Mouse (Mus musculus) liver, embryonic 16.5 days (tissue): ENCODE data around the gene Lrmda. TPM values are rescaled to one million over a fixed set of nuclear protein-coding genes. Genes with fewer than 3 reads are reported as not detected.

Source experiments
- ATAC-seq: fragments of 200-750 bp; cut with Nextera tagmentation; 2 replicates; pipeline ENCODE4 v1.8.0; 2017; ENCODE audit warnings: low read depth, mild to moderate bottlenecking, moderate number of reproducible peaks, moderate library complexity
- H3K27ac ChIP-seq: fragments of 300-500 bp; sonication (generic); 2 replicates; pipeline ENCODE4 v1.5.1; 2014; ENCODE audit warnings: mild to moderate bottlenecking, low read length
- H3K27me3 ChIP-seq: fragments of 300-500 bp; sonication (generic); 2 replicates; pipeline ENCODE4 v1.6.1; 2014; ENCODE audit warnings: low read depth, low read length, mixed read lengths; ENCODE audit not compliant: control insufficient read depth, insufficient read depth
- H3K36me3 ChIP-seq: fragments of 300-500 bp; sonication (generic); 2 replicates; pipeline ENCODE4 v1.6.1; 2014; ENCODE audit warnings: mild to moderate bottlenecking; ENCODE audit not compliant: control insufficient read depth, insufficient read depth
- H3K4me1 ChIP-seq: fragments of 300-500 bp; sonication (generic); 2 replicates; pipeline ENCODE4 v1.6.1; 2014; ENCODE audit warnings: low read depth, low read length, mixed read lengths; ENCODE audit not compliant: control insufficient read depth
- H3K4me2 ChIP-seq: fragments of 300-500 bp; sonication (generic); 2 replicates; pipeline ENCODE4 v1.6.1; 2014; ENCODE audit warnings: low read depth, low read length, mixed read lengths
- H3K4me3 ChIP-seq: fragments of 300-500 bp; sonication (generic); 2 replicates; pipeline ENCODE4 v1.5.1; 2014; ENCODE audit warnings: low read depth, mild to moderate bottlenecking, low read length
- H3K9ac ChIP-seq: fragments of 300-500 bp; sonication (generic); 2 replicates; pipeline ENCODE4 v1.6.1; 2014; ENCODE audit warnings: low read depth, low read length
- H3K9me3 ChIP-seq: fragments of 300-500 bp; sonication (generic); replicated peaks from 2 replicates; pipeline ENCODE4 v1.6.1; 2016; ENCODE audit warnings: low read length; ENCODE audit not compliant: control insufficient read depth
- WGBS: fragments of 180-500 bp; shearing (Covaris S2); extraction: QIAGEN DNeasy Blood & Tissue Kit; methylation state at CpG from one replicate; pipeline ENCODE4 v1.1.7; 2014; ENCODE audit not compliant: insufficient replicate concordance; 5-methylcytosine and 5-hydroxymethylcytosine counted together
- polyA plus RNA-seq: library from polyadenylated mRNA; unstranded; fragments of >200 nt; fragmentation: Nextera tagmentation; extraction: Ambion mirVana; gene quantifications from 2 replicates; pipeline ENCODE4 v1.2.1, GENCODE M21; 2015

The Lrmda gene
- polyA plus RNA-seq, 1 experiment from 2014 or later: 0.46 TPM

- H3K9ac ChIP-seq: no peak overlapping the region
- no peaks in the 10 kb centered on the region for H3K27me3 ChIP-seq
- WGBS: 55% methylated on average over 6 of the region's 6 CpGs
- no peak overlapping the region for H3K4me3 ChIP-seq
- H3K27ac ChIP-seq: no peak overlapping the region
- H3K36me3 ChIP-seq: no peaks in the 10 kb centered on the region
- H3K9me3 ChIP-seq: no peaks in the 10 kb centered on the region
- no peak overlapping the region for H3K4me2 ChIP-seq
- ATAC-seq: no peak
- no peaks in the 10 kb centered on the region for H3K4me1 ChIP-seq
Measured at GRCm38 (mm10) chr14:23057228-23057976, 1037.9 kb downstream of the Lrmda start.

GRCm38 (mm10) chr14:23057987-23058386 is 1038.5 kb downstream of the Lrmda start:
- H3K36me3 ChIP-seq: no peaks in the 10 kb centered on the region
- ATAC-seq: no peak
- H3K9me3 ChIP-seq: no peaks in the 10 kb centered on the region
- 77% methylated on average over 2 of the region's 2 CpGs for WGBS
- H3K4me1 ChIP-seq: no peaks in the 10 kb centered on the region
- H3K4me3 ChIP-seq: no peak overlapping the region
- H3K9ac ChIP-seq: no peak overlapping the region
- H3K27ac ChIP-seq: no peak overlapping the region
- H3K4me2 ChIP-seq: no peak overlapping the region
- no peaks in the 10 kb centered on the region for H3K27me3 ChIP-seq

- ATAC-seq: no peak
Measured at GRCm38 (mm10) chr14:23078719-23079118, 1059.2 kb downstream of the Lrmda start.

GRCm38 (mm10) chr14:23084241-23084773 is 1064.8 kb downstream of the Lrmda start:
- Histone ChIP-seq H3K36me3 (no peaks in the 10 kb centered on the region), H3K4me2 (no peak overlapping the region), H3K27ac (no peak overlapping the region), H3K4me3 (no peak overlapping the region), H3K4me1 (no peaks in the 10 kb centered on the region), H3K9ac (no peak overlapping the region), H3K27me3 (no peaks in the 10 kb centered on the region), H3K9me3 (no peaks in the 10 kb centered on the region)
- WGBS: 52% methylated on average over 1 of the region's 1 CpGs
- no peak for ATAC-seq

More at GRCm38 (mm10) chr14:23078719-23079118, 1059.2 kb downstream of the Lrmda start:
- Histone ChIP-seq H3K4me1 (no peaks in the 10 kb centered on the region), H3K36me3 (no peaks in the 10 kb centered on the region), H3K27ac (no peak overlapping the region), H3K4me3 (no peak overlapping the region), H3K9ac (no peak overlapping the region), H3K9me3 (no peaks in the 10 kb centered on the region), H3K27me3 (no peaks in the 10 kb centered on the region), H3K4me2 (no peak overlapping the region)
- WGBS: 38% methylated on average over 1 of the region's 1 CpGs

- 28% methylated on average over 1 of the region's 1 CpGs for WGBS
- no peak overlapping the region for H3K4me3 ChIP-seq
- H3K9me3 ChIP-seq: no peaks in the 10 kb centered on the region
- ATAC-seq: no peak
- H3K27ac ChIP-seq: no peak overlapping the region
- no peaks in the 10 kb centered on the region for H3K36me3 ChIP-seq
- H3K9ac ChIP-seq: no peak overlapping the region
- no peaks in the 10 kb centered on the region for H3K4me1 ChIP-seq
- H3K4me2 ChIP-seq: no peak overlapping the region
- H3K27me3 ChIP-seq: no peaks in the 10 kb centered on the region
Measured at GRCm38 (mm10) chr14:23084797-23085196, 1065.3 kb downstream of the Lrmda start.

- ATAC-seq: no peak
- H3K27ac ChIP-seq: no peak overlapping the region
- no peak overlapping the region for H3K4me2 ChIP-seq
- H3K4me3 ChIP-seq: no peak overlapping the region
- no peak overlapping the region for H3K9ac ChIP-seq
- H3K36me3 ChIP-seq: no peaks in the 10 kb centered on the region
- WGBS: 54% methylated on average over 4 of the region's 4 CpGs
- no peaks in the 10 kb centered on the region for H3K27me3 ChIP-seq
- H3K4me1 ChIP-seq: no peaks in the 10 kb centered on the region
- H3K9me3 ChIP-seq: no peaks in the 10 kb centered on the region
Measured at GRCm38 (mm10) chr14:23093306-23093705, 1073.8 kb downstream of the Lrmda start.

- Histone ChIP-seq H3K4me2 (no peak overlapping the region), H3K4me3 (no peak overlapping the region), H3K27ac (no peak overlapping the region), H3K9me3 (no peaks in the 10 kb centered on the region), H3K36me3 (no peaks in the 10 kb centered on the region), H3K9ac (no peak overlapping the region), H3K27me3 (no peaks in the 10 kb centered on the region), H3K4me1 (no peaks in the 10 kb centered on the region)
- ATAC-seq: no peak
- 56% methylated on average over 5 of the region's 5 CpGs for WGBS
Measured at GRCm38 (mm10) chr14:23094546-23095157, 1075.1 kb downstream of the Lrmda start.

- 60% methylated on average over 10 of the region's 10 CpGs for WGBS
- H3K4me2 ChIP-seq: no peak overlapping the region
- H3K9ac ChIP-seq: no peak overlapping the region
- no peaks in the 10 kb centered on the region for H3K36me3 ChIP-seq
- H3K27me3 ChIP-seq: no peaks in the 10 kb centered on the region
- no peak for ATAC-seq
- H3K4me1 ChIP-seq: no peaks in the 10 kb centered on the region
- H3K4me3 ChIP-seq: no peak overlapping the region
- H3K9me3 ChIP-seq: no peaks in the 10 kb centered on the region
- H3K27ac ChIP-seq: no peak overlapping the region
Measured at GRCm38 (mm10) chr14:23095158-23096016, 1075.9 kb downstream of the Lrmda start.
